Mouse (Mus musculus) adrenal gland, postnatal 36 days (tissue): Measurements from ENCODE around the gene Tmco1. TPM values are rescaled to one million over a fixed set of nuclear protein-coding genes. Genes with fewer than 3 reads are reported as not detected.

Experiments
- DNase-seq, 2 experiments: peaks; one replicate each; pipeline ENCODE4 v3.0.0; 2021; ENCODE audit warnings: mixed read lengths in 1 of 2
- microRNA-seq: library from miRNA; unstranded; fragments of <30 nt; microRNA quantifications from one replicate; pipeline ENCODE4 v1.2.0, GENCODE M21; 2021
- total RNA-seq, 2 experiments: library from RNA; stranded (reverse); gene quantifications; 2 replicates each; pipeline ENCODE4 v1.2.3; 2021

Gene Tmco1
- total RNA-seq, 2 experiments from 2014 or later: 148 to 170 TPM

DNA sequence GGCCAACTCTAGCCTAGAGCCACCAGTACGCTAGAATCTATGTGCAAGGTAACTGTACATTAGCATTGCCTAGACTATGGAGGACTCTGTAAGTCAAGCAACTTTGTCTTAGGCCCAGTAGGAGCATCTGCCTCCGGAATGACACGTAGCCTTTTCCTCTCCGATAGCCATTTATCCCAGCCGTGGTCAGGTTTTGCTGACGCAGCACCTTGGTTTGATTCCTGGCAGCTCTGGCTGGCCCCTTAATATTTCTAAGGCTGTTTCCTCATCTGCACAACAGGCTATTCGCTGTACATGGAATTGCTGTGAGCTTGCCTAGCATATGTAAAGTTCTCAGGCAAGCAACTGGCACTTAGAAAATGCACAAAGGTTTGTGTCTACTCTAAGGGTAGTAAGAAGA is 64.6 kb downstream of the Tmco1 start:
- DNase-seq: no peak

GRCm38 (mm10) chr1:167374003-167374784 is 66.0 kb downstream of the Tmco1 start:
- DNase-seq: peak in 1 of 2 experiments; percentile 56

- no peak for DNase-seq
Measured at GRCm38 (mm10) chr1:167374942-167375341, 66.8 kb downstream of the Tmco1 start.

- no peak for DNase-seq
Measured at GRCm38 (mm10) chr1:167378019-167378418, 69.8 kb downstream of the Tmco1 start.

DNA sequence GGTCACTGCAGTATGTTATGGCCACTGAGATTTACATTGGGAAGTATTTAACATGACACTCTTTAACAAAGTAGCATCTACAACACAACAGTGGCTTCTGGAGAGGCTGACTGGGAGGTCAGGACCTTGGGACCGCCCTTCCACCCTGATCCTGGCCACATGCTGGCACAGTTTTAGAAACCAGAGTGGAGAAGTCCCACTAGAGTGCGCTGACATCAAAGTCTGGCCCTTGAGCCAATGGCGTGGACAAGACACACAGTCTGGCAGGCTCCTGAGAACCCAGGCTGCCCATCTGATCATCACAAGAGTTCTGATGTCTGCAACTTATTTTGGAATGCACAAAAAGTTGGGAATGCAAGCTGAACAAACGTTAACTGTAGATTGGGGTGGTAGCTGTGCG is 71.6 kb downstream of the Tmco1 start:
- DNase-seq: peak; percentile 25 to 32

- DNase-seq: no peak
Measured at GRCm38 (mm10) chr1:167380223-167380622, 72.0 kb downstream of the Tmco1 start.

DNA sequence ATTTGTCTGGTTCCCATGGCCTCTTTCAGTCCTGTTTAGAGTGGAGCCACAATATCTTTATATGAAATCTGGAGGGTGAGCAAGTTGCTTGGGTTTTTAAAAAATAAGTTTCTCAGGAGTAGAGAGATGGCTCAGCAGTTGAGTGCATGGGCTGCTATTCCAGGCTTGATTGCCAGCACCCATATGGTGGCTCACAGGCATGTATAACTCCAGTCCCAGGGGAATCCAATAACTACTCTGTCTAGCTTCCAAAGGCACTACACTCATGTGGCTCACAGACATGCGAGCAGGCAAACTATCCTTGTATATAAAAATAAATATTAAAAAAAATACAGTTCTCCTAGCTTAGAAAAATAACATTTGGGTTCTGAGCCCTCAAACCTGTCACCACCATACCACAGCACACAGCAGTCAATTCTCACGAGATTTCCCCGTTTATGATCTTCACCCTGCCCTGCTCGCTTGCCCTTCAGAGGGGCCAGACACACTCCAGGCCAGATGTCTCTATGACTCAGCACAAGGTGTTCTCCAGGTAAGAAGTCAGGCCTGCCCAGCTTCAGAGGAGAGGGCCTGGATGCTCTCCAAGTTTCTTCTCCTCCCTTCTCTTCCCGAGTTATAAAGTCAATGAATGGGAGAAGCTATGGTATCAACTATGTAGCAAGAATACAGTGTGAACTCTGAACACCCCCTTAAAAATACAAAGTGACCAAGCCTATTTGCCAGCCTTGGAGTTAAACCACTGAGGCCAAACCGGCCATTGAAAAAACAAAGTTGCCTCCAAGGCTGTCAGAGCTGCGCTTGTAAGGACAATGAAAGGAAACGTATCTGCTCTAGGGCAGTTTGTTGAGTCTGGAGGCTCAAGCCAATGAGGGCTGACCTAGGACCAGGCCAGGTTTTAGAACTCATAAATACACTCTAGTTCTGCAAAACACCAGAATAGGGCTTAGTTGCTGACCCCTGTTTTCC is 73.2 kb downstream of the Tmco1 start:
- no peak for DNase-seq

DNA sequence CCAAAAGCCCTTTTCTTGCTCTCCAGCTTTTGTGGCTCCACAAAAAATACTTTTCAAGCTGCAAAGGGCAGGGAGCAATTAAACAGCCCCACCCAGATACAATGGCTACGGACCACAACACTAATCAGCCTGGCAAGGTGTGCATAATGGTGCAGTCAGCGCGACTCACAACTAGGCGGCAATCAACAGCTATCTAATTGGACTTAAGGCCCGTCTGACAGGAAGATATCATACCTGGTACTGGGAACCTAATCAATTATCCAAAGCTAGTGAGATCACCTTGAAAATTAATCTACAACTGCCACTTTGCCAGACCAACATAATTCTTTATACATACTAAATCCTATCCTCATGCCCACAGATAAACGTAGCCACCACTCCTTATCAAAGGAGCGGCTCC is 74.1 kb downstream of the Tmco1 start:
- DNase-seq: no peak

DNA sequence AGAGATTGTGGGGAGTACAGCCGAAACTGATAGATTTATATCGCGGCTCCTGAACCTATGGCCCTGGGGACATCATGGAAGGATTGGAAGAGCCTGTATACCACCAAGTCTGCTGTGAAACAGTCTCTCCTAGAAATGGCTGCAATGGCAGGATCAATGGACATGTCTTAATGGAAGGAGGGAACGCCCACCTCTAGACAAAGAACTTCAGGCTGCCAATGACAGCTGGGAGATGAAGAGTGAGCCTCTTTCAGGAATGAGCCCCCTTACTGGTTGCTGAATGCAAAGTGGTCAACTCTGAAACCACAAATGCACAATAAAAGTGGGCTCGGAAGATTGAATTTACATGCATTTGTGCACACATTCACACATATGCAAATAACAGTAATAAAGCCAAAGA is 74.6 kb downstream of the Tmco1 start:
- no peak for DNase-seq

DNA sequence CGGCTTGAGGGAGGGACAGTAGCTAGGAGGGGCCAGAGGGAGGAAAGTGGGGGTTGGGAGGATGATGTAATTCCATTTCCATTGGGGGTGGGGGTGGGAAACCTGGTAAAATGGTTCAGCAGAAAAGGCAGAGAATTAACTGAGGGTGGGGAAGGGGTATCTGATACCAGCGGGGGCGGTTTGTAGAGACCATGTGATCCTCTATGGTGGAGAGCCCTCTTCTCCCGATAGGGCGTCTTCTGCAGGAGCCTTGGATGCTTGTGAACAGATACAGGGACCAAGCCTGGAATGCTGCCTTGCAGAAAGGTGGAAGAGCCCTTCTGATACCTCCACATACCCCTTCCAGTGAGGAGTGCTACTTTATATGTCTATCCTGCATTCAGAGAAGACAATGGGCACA is 75.0 kb downstream of the Tmco1 start:
- no peak for DNase-seq

Small RNA genes lying within 50 kb of the gene (microRNA-seq; reads per million reads assigned to microRNA genes)
- gene Gm25911: 0.75 reads per million
- gene Mir6347: not detected

Other genes with a start within 250 kb of the Tmco1 start
- gene Uck2, start 23.1 kb upstream of the Tmco1 start, total RNA-seq: 10 to 100 TPM; 60.6 to 65.0 TPM
- gene Aldh9a1, start 41.6 kb downstream of the Tmco1 start, total RNA-seq: 10 to 100 TPM; 63.5 to 87.4 TPM
- 100 to 1,000 TPM in 1 of 2 experiments, 10 to 100 TPM in 1; 68.8 to 100 TPM for gene Mgst3, start 85.5 kb downstream of the Tmco1 start, total RNA-seq
- under 1 TPM in 1 of 2 experiments, not detected in 1; 0.23 TPM for gene Lrrc52, start 158.4 kb downstream of the Tmco1 start, total RNA-seq